Mouse (Mus musculus) hindbrain, embryonic 13.5 days (tissue): Measurements from ENCODE around the gene Iffo2. TPM values are rescaled to one million over a fixed set of nuclear protein-coding genes. Genes with fewer than 3 reads are reported as not detected.

Experiments
- microRNA-seq: library from miRNA; unstranded; fragments of <30 nt; microRNA quantifications from one replicate; pipeline ENCODE4, GENCODE M21; 2016
- polyA plus RNA-seq: library from polyadenylated mRNA; unstranded; fragments of >200 nt; fragmentation: Nextera tagmentation; extraction: Ambion mirVana; gene quantifications from 2 replicates; pipeline ENCODE4 v1.2.1, GENCODE M21; 2015

The Iffo2 gene
- polyA plus RNA-seq, 1 experiment from 2014 or later, result 4.4 TPM

Small RNAs within 50 kb of the gene (microRNA-seq; reads per million reads assigned to microRNA genes)
- gene Gm25571, result not detected
- gene Mir7020, result not detected

Other genes starting within 250 kb of the Iffo2 start
- gene Pqlc2, start 219.8 kb upstream of the Iffo2 start, polyA plus RNA-seq, result 14.3 TPM in 2 replicates
- 58.7 and 60.0 TPM in 2 replicates for gene Akr7a5, start 219.8 kb upstream of the Iffo2 start, polyA plus RNA-seq
- 88.1 and 97.5 TPM in 2 replicates for gene Mrto4, start 178.0 kb upstream of the Iffo2 start, polyA plus RNA-seq
- 36.2 and 42.2 TPM in 2 replicates for gene Emc1, start 178.0 kb upstream of the Iffo2 start, polyA plus RNA-seq
- 73.7 and 76.4 TPM in 2 replicates for gene Ubr4, start 177.9 kb upstream of the Iffo2 start, polyA plus RNA-seq
- not detected in 2 replicates for gene Gm21969, start 72.6 kb downstream of the Iffo2 start, polyA plus RNA-seq
- 21.8 and 22.2 TPM in 2 replicates for gene Aldh4a1, start 92.3 kb downstream of the Iffo2 start, polyA plus RNA-seq
- not detected in 2 replicates for gene Tas1r2, start 123.0 kb downstream of the Iffo2 start, polyA plus RNA-seq